Mouse (Mus musculus) cerebellum, postnatal 25 days (tissue): ENCODE measurements around the gene Prss8.
A peak's percentile ranks its signal among the peaks of the same experiment; 100 is the strongest.
"Not testable (repeated sequence)": the region's sequence is repeated elsewhere in the genome, so short reads cannot be mapped to it uniquely, and the experiment has no call there.

Experiments used
- DNase-seq, 2 experiments: peaks; one replicate each; pipeline ENCODE4 v3.0.0; 2021; ENCODE audit warnings: mixed read lengths in 2 of 2

Prss8 gene

GRCm38 (mm10) chr7:127929923-127930322, at the start of gene Prss8:
Gene Prss8, minus strand, starts transcription at chr7:127930104.
- DNase-seq = no peak

- no peak for DNase-seq
Observed at GRCm38 (mm10) chr7:127978856-127979255, 49.0 kb upstream of the Prss8 start.

DNA sequence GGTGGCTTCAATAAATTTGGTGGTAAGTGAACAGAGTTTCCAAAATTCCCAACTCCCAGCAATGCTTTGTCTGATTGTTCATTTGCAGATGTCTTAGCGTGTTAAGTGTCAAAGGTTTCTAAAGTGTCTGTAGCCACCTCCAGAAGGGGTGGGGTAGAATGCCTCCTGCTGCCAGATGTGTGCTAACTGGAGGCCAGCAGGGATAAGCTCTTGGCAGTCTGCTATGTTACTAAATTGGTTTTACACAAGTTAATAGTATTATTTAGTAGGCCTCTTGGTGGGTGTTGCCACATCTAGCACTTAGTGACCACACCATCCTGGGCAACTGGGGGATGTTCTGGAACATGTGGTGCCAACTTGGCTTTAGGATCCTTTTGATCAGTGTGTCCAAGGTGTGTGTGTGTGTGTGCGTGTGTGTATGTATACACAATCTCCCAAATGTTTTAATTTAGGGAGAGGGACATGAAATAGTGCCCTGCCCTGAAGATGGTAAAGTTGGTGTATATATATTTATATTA, 44.6 kb upstream of the Prss8 start:
- no peak for DNase-seq

DNA sequence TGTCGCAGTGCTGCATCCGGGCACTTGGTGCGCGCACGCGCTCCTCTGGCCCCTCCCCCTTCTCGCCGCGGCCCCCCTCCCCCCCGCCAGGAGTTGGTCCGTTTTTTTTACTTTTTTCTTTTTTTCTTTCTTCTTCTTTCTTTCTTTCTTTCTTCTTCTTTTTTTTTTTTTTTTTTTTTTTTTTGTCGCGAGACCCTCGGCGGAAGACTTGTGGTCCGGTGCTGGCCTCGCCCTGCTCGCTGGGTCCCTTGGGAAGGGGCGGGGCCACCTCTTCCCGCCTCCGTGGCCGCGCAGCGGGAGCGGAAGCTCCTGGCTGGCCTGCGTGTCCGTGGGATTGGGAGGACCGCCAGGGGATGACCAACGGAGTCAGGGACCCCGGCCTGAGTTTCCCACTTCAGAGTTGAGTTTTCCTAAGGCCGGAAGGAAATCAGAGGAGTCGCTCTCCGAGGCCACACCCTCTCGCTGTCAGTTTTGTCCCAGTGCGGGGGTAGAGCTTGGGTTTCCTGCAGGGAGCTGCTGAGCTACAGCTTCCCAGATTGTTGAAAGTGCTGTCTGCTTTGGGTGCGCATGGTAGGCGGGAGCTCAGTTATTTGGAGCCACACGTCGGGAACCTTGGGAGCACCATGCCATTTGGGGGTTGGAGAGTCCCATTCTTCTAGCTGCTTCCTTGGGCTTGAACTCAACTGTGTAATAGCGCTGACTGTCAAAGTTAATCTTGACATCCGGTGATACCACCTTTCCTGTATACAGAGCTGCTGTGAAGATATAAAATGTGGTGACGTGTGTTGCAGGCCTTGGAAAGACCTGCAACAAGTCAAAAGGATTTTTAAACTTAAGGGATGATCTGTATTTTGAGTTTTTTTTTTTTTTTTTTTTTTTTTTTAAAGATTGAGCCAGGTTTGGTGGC, 38.3 kb upstream of the Prss8 start:
- DNase-seq = peak; percentile 73 to 81

DNA sequence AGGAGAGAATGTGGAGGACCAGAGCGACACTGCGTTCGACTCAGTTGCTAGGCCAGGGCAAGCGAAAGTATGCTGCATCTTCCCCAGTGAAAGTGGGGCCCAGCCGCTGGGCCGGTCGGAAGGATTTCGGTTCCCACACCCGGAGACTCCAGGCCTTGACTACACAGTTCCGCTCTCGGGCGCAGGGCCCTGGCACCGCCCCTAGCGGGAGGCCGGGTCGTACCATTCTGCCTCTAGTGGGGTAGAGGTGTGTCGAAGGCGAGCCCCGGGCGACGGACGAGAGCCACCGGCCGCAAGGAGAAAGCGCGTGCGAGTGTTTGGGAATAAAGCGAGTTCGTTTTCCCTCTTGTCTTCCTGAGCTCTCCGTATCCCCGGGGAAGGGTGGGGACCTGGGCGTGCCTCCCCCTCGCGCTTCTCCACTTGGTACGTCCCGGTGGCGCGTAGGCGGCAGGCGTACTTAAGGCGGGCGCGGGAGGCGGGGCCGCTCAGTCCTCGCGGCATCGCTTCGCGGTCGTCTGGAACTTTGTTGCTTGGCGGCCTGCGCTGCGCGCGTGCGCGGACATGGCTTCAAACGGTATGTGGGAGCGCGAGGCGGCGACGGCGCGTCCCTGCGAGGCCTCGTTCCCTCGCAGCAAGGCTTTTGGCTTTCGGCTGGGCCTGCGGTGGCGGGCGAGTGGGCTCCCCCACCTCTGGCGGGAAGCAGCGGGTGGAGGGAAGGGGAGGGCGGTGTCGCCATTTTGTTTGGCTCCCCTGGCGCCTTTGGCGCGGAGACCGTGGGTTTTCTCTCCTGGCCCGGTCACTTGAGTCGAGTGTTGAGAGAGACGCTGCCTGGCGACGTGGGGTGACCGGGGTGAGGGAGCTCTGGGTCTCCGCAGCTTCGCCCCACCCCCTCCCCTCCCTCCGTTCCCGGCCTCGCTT, 37.4 kb upstream of the Prss8 start, which contains the start of gene Fus:
Gene Fus (plus strand): TSS at position 454 of the 918 bp plus-strand sequence.
- peak; percentile 98 to 99 for DNase-seq

GRCm38 (mm10) chr7:127966371-127966918, 36.5 kb upstream of the Prss8 start:
- DNase-seq = peak; percentile 20 to 23

GRCm38 (mm10) chr7:127959364-127959763, 29.5 kb upstream of the Prss8 start:
- DNase-seq = no peak

DNA sequence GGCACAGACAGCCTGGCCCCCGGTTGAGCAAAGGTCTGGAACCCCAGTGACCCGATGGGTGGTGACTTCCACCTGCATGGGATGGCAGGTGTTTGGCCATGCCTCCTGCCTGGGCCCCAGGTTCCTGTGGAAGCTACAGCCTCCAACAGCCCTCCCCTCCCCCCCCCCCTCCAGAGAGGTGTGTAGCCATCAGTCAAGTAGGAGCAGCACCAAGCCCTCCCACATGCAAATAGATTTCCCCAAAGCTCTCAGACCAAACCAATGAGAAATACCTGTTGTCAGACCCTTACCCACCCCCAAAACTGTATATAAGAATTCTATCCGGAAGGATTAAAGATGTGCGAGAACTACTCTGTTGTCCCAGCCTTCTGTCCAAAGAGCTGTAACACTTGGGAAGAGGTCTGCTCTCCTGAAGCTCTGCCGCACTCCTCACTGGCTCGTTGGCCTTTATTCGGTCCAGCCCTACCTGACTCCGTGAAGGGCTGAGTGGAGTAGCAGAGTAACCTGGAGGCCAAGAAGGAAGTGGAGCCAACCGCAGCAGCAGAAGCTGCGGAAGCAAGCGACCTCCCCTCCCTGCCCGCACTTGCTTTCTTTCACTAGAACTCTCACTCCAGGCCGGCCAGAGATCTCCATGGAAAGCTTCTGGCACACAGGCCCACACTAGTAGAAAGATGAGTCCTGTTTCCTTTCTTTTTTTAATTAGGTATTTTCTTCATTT, 23.1 kb upstream of the Prss8 start:
- no peak for DNase-seq

DNA sequence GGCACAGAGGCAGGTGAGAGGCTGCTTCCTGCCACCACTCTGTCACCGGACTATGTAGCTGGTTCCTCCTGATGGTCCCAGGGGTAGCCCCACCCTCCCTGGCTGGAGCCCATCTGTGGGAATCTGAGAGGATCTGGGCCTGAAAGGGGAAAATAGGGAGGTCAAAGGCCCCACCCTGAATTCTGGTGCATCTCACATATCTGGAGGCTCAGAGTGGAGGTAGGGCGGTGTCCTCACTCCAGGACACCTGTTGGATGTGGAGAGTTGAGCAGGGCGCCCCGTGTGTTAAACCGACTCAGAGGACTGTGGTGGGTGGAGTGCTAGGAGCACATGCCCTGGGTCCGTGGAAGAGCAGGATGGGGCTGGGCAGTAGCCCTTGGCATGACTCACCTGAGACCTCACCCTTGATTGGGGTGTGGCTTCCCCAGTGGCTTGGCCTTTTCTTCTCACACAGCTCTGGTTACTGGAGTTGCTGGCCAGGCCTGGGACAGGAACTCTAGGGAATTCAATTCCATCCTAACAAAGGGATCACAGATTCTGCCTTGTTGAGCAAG, 16.6 kb upstream of the Prss8 start, which contains the start of gene Prss36:
Gene Prss36 (minus strand): TSS at position 256 of the 554 bp plus-strand sequence.
- DNase-seq = no peak

- DNase-seq = no peak
Observed at GRCm38 (mm10) chr7:127944614-127945013, 14.7 kb upstream of the Prss8 start.

DNA sequence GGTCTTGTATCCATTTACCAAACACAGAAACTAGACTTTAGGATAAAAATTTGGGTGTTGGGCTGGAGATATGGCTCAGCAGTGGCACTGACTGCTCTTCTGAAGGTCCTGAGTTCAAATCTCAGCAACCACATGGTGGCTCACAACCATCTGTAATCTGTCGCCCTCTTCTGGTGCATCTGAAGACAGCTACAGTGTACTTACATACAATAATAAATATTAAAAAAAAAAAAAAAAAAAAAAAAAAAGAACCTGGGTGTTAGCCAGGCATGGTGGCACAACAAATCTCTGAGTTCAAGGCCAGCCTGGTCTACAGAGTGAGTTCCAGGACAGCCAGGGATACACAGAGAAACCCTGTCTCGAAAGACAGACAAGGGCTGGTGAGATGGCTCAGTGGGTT, 12.2 kb upstream of the Prss8 start:
- DNase-seq = not testable (repeated sequence)

DNA sequence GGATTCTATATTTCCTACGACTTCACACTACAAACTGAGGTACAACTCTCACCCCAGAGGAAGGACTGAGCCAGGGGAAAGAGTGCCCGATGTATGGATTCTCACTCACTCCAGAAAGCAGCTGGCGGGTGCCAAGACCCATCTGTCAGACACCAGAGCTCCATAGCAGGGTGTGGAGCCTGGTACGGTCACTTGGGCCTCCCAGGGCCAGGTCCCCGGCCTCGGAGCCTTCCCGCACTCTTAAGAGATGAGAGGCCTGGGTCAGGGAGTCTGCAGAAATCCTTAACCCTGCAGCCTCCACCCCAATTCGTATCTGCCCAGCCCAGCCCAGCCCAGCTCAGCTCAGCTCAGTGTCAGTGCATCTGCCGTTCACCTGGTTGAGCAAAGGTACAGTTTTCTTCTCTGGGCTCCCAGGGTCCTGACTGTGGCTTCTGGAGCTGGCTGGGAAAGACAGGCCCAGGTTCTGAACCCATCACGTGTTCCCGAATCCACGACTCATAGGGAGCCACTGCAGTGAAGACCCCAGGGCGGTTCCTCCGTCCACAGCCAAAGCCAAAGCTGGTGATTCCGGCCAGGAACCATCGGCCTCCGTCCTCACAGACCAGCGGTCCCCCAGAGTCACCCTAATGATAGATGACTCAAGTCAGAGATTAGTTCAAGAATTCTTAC, 6.4 kb upstream of the Prss8 start:
- peak; percentile 52 to 53 for DNase-seq

DNA sequence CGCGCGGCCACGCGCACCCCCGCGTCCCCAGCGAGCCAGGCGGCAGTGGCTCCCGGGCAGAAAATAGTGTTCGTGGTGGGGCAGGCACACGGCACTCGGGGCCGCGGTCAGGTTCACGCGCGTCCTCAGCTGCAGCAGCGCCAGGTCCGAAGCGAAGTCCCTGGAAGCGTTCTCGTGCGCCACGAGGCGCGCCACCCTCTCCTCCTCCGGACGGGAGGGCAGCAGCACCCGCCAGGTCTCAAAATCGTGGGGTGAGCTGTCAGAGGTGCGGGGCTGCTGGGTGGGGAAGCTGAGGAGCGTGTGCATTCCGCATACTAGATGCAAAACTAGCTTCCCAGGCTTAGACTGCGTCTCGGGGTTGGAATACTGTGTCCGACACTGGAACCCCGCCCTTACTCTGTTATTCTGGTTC, 5.8 kb upstream of the Prss8 start:
- DNase-seq = no peak

DNA sequence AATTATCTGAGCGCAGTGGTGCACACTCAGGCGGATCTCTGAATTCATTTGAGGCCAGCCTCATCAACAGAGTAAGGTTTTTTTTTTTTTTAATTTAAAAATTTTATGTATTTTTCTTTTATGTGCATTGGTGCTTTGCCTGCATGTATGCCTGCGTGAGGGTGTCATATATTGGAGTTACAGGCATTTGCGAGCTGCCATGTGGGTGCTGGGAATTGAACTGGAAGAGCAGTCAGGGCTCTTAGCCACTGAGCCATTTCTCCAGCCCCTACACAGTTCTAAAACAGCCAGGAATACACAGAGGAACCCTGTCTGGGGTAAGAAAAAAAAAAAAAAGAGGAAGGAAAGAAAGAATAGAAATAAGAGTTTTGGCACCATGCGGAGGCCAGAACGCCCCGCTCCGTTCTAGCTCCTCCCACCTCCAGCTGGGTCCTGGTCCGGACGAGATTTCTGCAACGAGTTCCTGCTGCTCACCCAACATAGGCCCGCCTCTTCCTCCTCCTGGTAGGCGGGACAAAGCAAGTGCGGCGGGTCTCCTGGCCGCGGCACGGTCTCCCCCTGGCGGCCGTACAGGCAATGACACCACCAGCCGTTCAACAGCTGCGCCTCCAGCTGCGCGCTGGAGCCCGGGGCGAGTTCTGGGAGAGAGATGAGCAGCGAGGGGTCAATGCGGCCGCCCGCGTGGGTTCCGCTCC, 5.3 kb upstream of the Prss8 start:
- DNase-seq = peak; percentile 93 to 96

DNA sequence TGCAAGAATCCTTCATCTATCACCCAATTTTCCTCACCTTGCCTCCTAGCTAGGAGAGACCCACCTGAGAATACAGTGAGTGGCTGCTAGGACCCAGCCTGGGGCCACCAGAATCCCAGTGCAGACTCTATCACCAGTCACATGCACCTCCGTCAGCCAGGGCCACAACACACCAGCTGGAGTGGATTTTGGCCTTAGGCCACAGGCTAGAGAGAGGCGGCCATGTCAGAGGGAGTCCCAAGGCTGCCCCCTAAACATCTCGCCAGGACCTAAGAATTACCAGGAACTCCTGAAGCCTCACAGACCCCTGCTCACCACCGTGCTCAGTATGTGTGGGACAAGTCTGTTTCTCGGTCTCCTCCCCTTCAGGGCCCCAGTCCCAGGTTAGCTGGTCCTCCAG, 4.2 kb upstream of the Prss8 start:
- DNase-seq = peak in 1 of 2 experiments; percentile 10

DNA sequence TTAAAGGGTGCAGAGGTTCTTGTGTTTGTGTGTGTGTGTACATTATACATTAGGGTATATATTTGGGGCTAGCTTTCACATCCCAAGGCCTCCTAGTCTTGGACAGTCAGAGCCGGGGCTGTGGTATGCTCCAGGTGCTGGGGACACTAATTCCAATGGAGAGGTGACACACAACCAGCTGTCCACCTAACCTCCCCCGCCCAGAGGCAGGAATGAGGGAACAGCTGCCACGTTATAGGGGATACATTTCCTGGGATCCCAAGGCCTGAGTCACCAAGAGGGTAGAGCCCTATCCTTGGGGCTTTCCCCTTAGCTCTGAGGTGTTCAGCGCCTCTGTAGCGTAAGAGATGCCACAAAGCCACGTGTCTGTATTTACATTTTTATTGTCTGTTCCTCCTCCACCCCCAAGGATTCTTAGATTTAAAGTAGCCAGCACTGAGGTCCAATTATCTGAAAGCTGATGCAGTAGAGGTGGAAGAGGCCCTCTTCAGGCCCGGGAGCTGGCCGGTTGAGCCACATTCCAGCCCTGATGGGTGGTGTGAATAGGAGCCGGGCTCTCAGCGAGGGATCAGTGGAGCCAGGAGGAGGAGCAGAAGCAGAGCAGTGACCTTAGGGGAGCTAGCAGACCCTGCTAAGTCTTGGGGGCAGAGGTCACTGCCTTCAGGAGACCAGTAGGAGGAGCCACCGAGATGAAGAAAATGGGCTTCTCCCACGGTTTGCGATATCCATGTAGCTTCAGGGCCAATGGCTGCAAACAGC, 2.5 kb upstream of the Prss8 start:
- DNase-seq = no peak

GRCm38 (mm10) chr7:127931351-127932135, 1.6 kb upstream of the Prss8 start:
- DNase-seq = no peak

DNA sequence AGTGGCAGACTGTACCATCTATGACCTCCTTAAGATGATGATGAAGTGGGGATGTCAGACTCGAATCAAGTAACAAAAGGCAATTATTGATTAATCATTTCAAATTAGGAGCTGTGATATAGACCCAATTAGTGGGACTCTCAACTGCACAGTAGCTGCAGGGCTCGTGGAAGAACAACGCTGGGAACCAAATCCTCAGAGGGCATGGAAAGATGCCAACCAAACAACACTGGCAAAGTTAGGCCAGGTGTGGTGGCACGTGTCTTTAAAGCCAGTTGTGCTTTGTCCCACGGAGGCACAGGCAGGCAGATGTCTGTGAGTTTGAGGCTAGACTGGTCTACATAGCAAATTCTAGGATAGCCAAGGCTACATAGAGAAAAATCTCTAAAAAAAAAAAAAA, 732 bp upstream of the Prss8 start:
- no peak for DNase-seq

GRCm38 (mm10) chr7:127928596-127928995, 1.3 kb downstream of the Prss8 start:
- DNase-seq = peak; percentile 45 to 59
